In the genomic region with DNA sequence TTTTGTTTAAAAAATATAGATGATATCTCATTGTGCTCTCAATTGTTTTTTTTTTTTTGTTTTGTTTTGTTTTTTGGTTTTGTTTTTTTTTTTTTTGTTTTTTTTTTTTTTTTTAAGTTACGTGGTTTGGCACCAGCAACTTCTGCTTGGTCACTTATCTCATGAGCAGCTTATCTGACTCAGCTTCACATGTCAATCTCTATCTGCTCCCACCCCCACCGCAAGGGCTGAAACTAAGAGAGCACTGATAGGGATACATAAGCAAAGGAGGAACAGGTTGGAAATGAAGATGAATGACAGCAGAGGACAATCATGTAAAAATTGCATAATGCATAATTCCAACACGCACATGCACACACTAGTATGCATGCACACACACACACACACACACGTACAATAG, we compare ENCODE assay signal across 23 mouse cellular contexts.
"Had no signal": no experiment of that assay in that cellular context is flagged by ENCODE, and none has a peak within 500 bp of the region (broad histone marks: within the 10 kb centered on the region; RNA-seq: fewer than 3 reads in every experiment).

No protein-coding gene starts in this region.

- H3K4me1 ChIP-seq: intestine, embryonic 15.5 days; limb, embryonic 10.5 days; limb, embryonic 12.5 days; liver, embryonic 13.5 days had no signal

- ATAC-seq: hindbrain, embryonic 16.5 days; inflammation-experienced regulatory T-cells, adult 6 months; intestine, embryonic 15.5 days; intestine, postnatal 0 days had no signal

- H3K27ac ChIP-seq: heart, adult 2 months; heart, embryonic 13.5 days; heart, embryonic 15.5 days; hindbrain, embryonic 14.5 days; intestine, embryonic 15.5 days; layer of hippocampus, adult 2 months; limb, embryonic 10.5 days; limb, embryonic 12.5 days; liver, embryonic 13.5 days had no signal

- H3K9me3 ChIP-seq: heart, embryonic 13.5 days; heart, embryonic 15.5 days; intestine, embryonic 15.5 days; limb, embryonic 10.5 days; limb, embryonic 12.5 days; liver, embryonic 13.5 days had no signal

- H3K4me2 ChIP-seq: heart, embryonic 11.5 days; heart, embryonic 13.5 days; heart, embryonic 15.5 days; hindbrain, embryonic 14.5 days; intestine, embryonic 15.5 days; limb, embryonic 12.5 days; liver, embryonic 13.5 days had no signal

- H3K4me3 ChIP-seq: heart, adult 2 months; heart, embryonic 13.5 days; heart, embryonic 15.5 days; intestine, embryonic 15.5 days; layer of hippocampus, adult 2 months; limb, embryonic 10.5 days; limb, embryonic 12.5 days; liver, embryonic 13.5 days had no signal

- H3K9ac ChIP-seq: heart, embryonic 13.5 days; heart, embryonic 15.5 days; hindbrain, embryonic 14.5 days; intestine, embryonic 15.5 days; limb, embryonic 12.5 days; liver, embryonic 13.5 days had no signal

- H3K36me3 ChIP-seq: heart, embryonic 13.5 days; heart, embryonic 15.5 days; intestine, embryonic 15.5 days; limb, embryonic 10.5 days; limb, embryonic 12.5 days; liver, embryonic 13.5 days had no signal

- H3K27me3 ChIP-seq: heart, embryonic 13.5 days; heart, embryonic 15.5 days; intestine, embryonic 15.5 days; limb, embryonic 12.5 days; liver, embryonic 13.5 days had no signal

- DNase-seq: gastrocnemius, postnatal 25 days; heart, adult 11 months; heart, adult 2 months; heart, postnatal 14 days; heart, postnatal 36 days; kidney, adult 18-20 months; kidney, adult 8-10 months; kidney, postnatal 10 days; kidney, postnatal 25 days; kidney, postnatal 4 days; layer of hippocampus, postnatal 36 days; liver, embryonic 13.5 days had no signal
